Mouse (Mus musculus): ENCODE measurements at regions not wholly inside any gene's neighbourhood (a gene's known extent, or its start where the extent isn't known, plus 50 kb on each side); places are given as distances from the start of the nearest gene placed in this dataset.

- TF ChIP-seq EP300 (IDR thresholded peaks at IDR 0.05; ENCODE audit: insufficient read depth, low read depth, low read length), result no peak
- TF ChIP-seq CTCF (IDR thresholded peaks at IDR 0.05), result no peak
- no peak for TF ChIP-seq POLR2A (IDR thresholded peaks at IDR 0.05; ENCODE audit: insufficient read depth, low read depth, low read length)
Observed at GRCm38 (mm10) chr8:33075186-33075585, 353.3 kb upstream of the 5930422O12Rik start.
